Mouse (Mus musculus): ENCODE measurements around the gene Acap2.

- TF ChIP-seq CHD2 (IDR thresholded peaks at IDR 0.05; ENCODE audit: low read depth, low read length) = no peak
- no peak for TF ChIP-seq HCFC1 (IDR thresholded peaks at IDR 0.05; ENCODE audit: borderline replicate concordance, insufficient read depth, low read length)
Observed at GRCm38 (mm10) chr16:31160486-31160885, 40.6 kb downstream of the Acap2 start.
